Mouse (Mus musculus): ENCODE results near the gene Uso1. TPM values are rescaled to one million over a fixed set of nuclear protein-coding genes. Genes with fewer than 3 reads are reported as not detected.

The Uso1 gene
- polyA plus RNA-seq, 1 experiment from 2014 or later: 46.5 TPM

DNA sequence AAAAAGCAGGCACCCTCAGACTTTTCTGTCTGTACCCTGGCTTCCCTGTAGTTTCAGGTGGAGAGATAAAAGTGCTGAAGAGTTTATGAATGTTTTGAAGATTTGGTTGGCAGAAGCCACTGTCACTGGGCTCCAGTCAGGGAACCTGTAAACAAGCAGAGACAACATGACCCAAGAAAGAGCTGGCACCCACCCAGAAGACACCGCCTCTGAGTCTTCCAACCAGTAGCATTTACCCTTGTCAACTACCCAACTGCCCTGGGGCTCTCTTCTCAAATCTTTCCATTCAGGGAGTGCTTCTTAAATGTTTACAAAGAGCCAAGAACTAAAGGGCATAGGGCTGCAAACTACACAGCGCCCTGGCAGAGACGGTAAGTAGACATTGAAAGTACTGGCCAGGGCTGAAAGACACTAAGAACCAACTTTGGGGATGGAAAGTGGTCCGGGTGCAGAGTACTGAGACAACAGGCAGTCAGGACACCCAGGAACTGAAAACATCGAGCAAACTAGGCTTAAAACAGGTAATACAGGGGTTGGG, 26.9 kb upstream of the Uso1 start:
- no peak overlapping the region for H3K9ac ChIP-seq
- no peaks in the 10 kb centered on the region for H3K9me3 ChIP-seq (replicated peaks)
- ATAC-seq (replicated peaks; ENCODE audit: low FRiP score): no peak
- no peak overlapping the region for H3K4me2 ChIP-seq
- no peaks in the 10 kb centered on the region for H3K27me3 ChIP-seq
- WGBS: 91% methylated on average over 5 of the region's 5 CpGs
- no peaks in the 10 kb centered on the region for H3K36me3 ChIP-seq
- H3K4me1 ChIP-seq: peaks cover 18% of the 10 kb centered on the region
- no peak overlapping the region for H3K4me3 ChIP-seq (replicated peaks)
- H3K27ac ChIP-seq: no peak overlapping the region

GRCm38 (mm10) chr5:92112175-92112574, 25.6 kb upstream of the Uso1 start:
- no peaks in the 10 kb centered on the region for H3K27me3 ChIP-seq
- WGBS: 11% methylated on average over 6 of the region's 6 CpGs
- peak overlapping the region; percentile 30 for H3K4me3 ChIP-seq (replicated peaks)

GRCm38 (mm10) chr5:92112585-92112984, 25.2 kb upstream of the Uso1 start:
- Histone ChIP-seq H3K9ac (peak overlapping the region; percentile 27; the same call in 1 of the 2 replicates), H3K4me1 (peaks cover 10% of the 10 kb centered on the region), H3K4me2 (peak overlapping the region; percentile 57), H3K4me3 (replicated peaks) (peak overlapping the region; percentile 30), H3K27ac (0 out of 2 replicates have a peak overlapping the region, but pooled peaks have one; percentile 45), H3K36me3 (no peaks in the 10 kb centered on the region), H3K27me3 (no peaks in the 10 kb centered on the region), H3K9me3 (replicated peaks) (no peaks in the 10 kb centered on the region)
- WGBS: 1% methylated on average over 10 of the region's 10 CpGs
- ATAC-seq (replicated peaks; ENCODE audit: low FRiP score): 0 out of 2 replicates have a peak, but pooled peaks have one; percentile 12

More at GRCm38 (mm10) chr5:92112175-92112574, 25.6 kb upstream of the Uso1 start:
- no peak for ATAC-seq (replicated peaks; ENCODE audit: low FRiP score)
- Histone ChIP-seq H3K4me2 (peak overlapping the region; percentile 57), H3K9ac (0 out of 2 replicates have a peak overlapping the region, but pooled peaks have one; percentile 27), H3K36me3 (no peaks in the 10 kb centered on the region), H3K27ac (no peak overlapping the region), H3K4me1 (peaks cover 10% of the 10 kb centered on the region), H3K9me3 (replicated peaks) (no peaks in the 10 kb centered on the region)

GRCm38 (mm10) chr5:92113484-92113883, 24.3 kb upstream of the Uso1 start:
- Histone ChIP-seq H3K27me3 (no peaks in the 10 kb centered on the region), H3K9me3 (replicated peaks) (no peaks in the 10 kb centered on the region), H3K4me2 (no peak overlapping the region), H3K27ac (no peak overlapping the region), H3K36me3 (no peaks in the 10 kb centered on the region), H3K9ac (no peak overlapping the region), H3K4me1 (peaks cover 10% of the 10 kb centered on the region), H3K4me3 (replicated peaks) (no peak overlapping the region)
- WGBS: 90% methylated on average over 7 of the region's 7 CpGs
- ATAC-seq (replicated peaks; ENCODE audit: low FRiP score): no peak

GRCm38 (mm10) chr5:92114223-92114622, 23.5 kb upstream of the Uso1 start:
- Histone ChIP-seq H3K36me3 (no peaks in the 10 kb centered on the region), H3K4me2 (no peak overlapping the region), H3K27me3 (no peaks in the 10 kb centered on the region), H3K4me1 (peaks cover 10% of the 10 kb centered on the region), H3K27ac (no peak overlapping the region), H3K9me3 (replicated peaks) (no peaks in the 10 kb centered on the region), H3K4me3 (replicated peaks) (no peak overlapping the region), H3K9ac (no peak overlapping the region)
- no peak for ATAC-seq (replicated peaks; ENCODE audit: low FRiP score)
- 92% methylated on average over 6 of the region's 6 CpGs for WGBS

DNA sequence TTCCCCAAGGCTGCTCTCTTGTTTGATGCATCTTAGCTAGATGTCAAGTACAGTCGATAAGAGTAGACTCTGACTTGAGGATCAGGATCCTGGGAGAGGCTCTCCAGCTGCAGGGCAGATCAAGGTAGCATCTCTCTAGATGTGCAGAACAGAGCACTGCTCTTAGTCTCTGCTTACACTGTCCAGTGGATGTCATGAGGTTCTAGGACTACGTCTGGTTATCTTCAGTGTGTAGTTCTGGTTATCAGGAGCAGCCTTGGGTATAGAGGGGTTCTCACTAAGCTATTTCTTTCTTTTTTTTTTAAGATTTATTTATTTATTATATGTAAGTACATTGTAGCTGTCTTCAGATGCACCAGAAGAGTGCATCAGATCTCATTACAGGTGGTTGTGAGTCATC, 22.8 kb upstream of the Uso1 start:
- Histone ChIP-seq H3K4me1 (peaks cover 10% of the 10 kb centered on the region), H3K27me3 (no peaks in the 10 kb centered on the region), H3K36me3 (no peaks in the 10 kb centered on the region), H3K9me3 (replicated peaks) (no peaks in the 10 kb centered on the region), H3K4me3 (replicated peaks) (no peak overlapping the region), H3K4me2 (no peak overlapping the region), H3K27ac (no peak overlapping the region), H3K9ac (no peak overlapping the region)
- ATAC-seq (replicated peaks; ENCODE audit: low FRiP score): no peak
- WGBS: 87% methylated on average over 2 of the region's 2 CpGs

DNA sequence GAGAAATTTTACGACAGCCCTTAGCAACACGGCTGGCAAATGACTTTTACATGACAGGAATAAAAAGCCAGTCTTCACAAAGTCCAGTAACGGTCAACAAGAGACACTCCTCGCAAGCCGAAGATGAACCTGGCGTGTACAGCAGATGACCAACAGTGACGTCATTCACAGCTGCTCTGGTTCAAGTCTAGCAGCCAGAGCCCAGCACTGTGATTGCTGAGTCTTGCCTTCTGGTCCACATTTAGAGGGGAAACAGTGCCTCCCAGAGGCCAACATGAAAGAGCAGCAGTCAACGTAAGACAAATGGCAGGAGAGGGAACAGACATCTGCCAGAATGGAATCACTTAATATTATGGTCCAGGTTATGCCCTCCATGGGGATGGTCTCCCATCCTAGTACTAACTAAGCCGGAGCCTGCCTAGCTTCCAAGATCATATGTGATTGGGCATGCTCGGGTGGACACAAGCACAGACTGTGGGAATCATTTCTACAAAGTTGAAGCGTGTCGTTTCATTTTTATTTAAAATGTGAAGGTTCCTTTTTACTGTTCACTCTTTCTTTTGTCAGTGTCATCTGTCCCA, 19.8 kb upstream of the Uso1 start:
- ATAC-seq (replicated peaks; ENCODE audit: low FRiP score): peak; percentile 77
- H3K36me3 ChIP-seq: no peaks in the 10 kb centered on the region
- no peaks in the 10 kb centered on the region for H3K27me3 ChIP-seq
- no peaks in the 10 kb centered on the region for H3K9me3 ChIP-seq (replicated peaks)
- no peak overlapping the region for H3K27ac ChIP-seq
- H3K9ac ChIP-seq: no peak overlapping the region
- H3K4me2 ChIP-seq: no peak overlapping the region
- no peak overlapping the region for H3K4me3 ChIP-seq (replicated peaks)
- H3K4me1 ChIP-seq: peaks cover 2% of the 10 kb centered on the region
- 60% methylated on average over 12 of the region's 12 CpGs for WGBS

DNA sequence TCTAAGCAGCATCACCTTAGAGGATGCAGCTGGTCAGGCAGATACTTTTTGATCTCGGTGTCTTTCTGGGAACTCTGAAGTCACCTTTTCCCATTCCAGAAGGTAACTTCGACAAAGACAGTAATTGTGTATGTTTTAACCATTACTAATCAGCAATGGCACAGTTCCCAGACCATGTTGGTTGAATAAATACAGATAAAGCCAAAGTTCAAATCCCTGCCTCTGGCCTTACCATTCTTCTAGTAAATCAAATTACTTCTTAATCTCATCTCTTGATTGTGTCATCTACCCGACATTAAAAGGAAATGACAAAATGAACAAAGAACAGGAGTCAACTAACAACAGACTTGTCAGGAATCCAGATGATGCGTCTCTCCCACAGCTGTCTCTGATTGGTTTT, 16.1 kb upstream of the Uso1 start:
- no peaks in the 10 kb centered on the region for H3K36me3 ChIP-seq
- H3K9ac ChIP-seq: no peak overlapping the region
- H3K4me1 ChIP-seq: no peaks in the 10 kb centered on the region
- no peaks in the 10 kb centered on the region for H3K27me3 ChIP-seq
- no peak for ATAC-seq (replicated peaks; ENCODE audit: low FRiP score)
- 78% methylated on average over 4 of the region's 4 CpGs for WGBS
- H3K9me3 ChIP-seq (replicated peaks): no peaks in the 10 kb centered on the region
- no peak overlapping the region for H3K4me2 ChIP-seq
- H3K27ac ChIP-seq: no peak overlapping the region
- H3K4me3 ChIP-seq (replicated peaks): no peak overlapping the region

- H3K27ac ChIP-seq: no peak overlapping the region
- no peak overlapping the region for H3K9ac ChIP-seq
- no peak overlapping the region for H3K4me2 ChIP-seq
- H3K4me3 ChIP-seq (replicated peaks): no peak overlapping the region
- WGBS: 92% methylated on average over 3 of the region's 3 CpGs
- no peaks in the 10 kb centered on the region for H3K36me3 ChIP-seq
- peaks cover 4% of the 10 kb centered on the region; the same call in 1 of the 2 replicates for H3K4me1 ChIP-seq
- no peak for ATAC-seq (replicated peaks; ENCODE audit: low FRiP score)
- H3K27me3 ChIP-seq: no peaks in the 10 kb centered on the region
- H3K9me3 ChIP-seq (replicated peaks): no peaks in the 10 kb centered on the region
Measured at GRCm38 (mm10) chr5:92125446-92125845, 12.3 kb upstream of the Uso1 start.

DNA sequence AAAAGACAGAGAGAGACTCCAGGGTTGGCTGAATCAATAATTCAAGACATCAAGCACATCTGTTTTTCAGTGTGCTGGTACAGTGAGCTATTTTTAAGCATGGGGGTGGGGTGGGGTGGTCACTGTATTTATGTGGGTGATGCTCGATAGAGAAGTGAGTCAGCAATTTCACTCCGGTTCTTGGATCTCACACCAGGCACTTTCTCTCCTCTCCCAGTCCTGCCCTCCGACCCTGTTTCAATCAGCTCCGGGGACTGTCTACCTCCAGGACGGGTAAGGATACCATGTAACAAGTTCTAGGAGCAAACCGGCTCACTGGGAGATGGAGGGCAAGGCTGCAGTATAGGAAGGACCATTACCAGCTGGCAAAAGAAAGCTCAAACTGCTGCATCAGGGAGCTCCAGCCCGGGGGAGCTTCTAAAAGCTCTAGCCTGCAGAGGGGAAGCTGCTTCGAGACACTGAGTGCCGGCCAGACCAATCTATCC, 10.6 kb upstream of the Uso1 start:
- 51% methylated on average over 9 of the region's 9 CpGs for WGBS
- peak; percentile 29; the same call in 1 of the 2 replicates for ATAC-seq (replicated peaks; ENCODE audit: low FRiP score)
- Histone ChIP-seq H3K4me1 (peaks cover 4% of the 10 kb centered on the region; the same call in 1 of the 2 replicates), H3K27me3 (no peaks in the 10 kb centered on the region), H3K36me3 (no peaks in the 10 kb centered on the region), H3K4me2 (no peak overlapping the region), H3K9ac (no peak overlapping the region), H3K9me3 (replicated peaks) (no peaks in the 10 kb centered on the region), H3K27ac (no peak overlapping the region), H3K4me3 (replicated peaks) (no peak overlapping the region)

DNA sequence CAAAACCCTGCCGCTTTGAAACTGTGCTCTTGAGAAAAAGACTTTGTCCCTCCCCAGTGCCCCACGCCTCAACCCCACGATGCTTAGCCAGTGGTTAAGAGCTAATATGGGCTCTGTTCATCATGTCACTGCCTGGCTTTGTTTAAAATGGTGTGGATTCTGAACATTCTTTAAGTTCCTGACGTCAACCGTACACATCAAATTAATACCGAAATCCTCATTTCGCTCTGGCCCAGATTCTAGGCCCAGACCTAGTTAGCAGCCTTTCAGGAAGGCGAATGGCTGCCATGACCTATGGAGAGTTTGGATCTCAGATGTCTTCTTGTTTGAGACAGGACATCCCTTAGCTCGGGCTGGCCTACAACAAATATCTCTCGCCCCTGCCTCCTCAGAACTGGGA, 10.0 kb upstream of the Uso1 start:
- no peak overlapping the region for H3K4me2 ChIP-seq
- H3K27me3 ChIP-seq: no peaks in the 10 kb centered on the region
- no peak for ATAC-seq (replicated peaks; ENCODE audit: low FRiP score)
- H3K9me3 ChIP-seq (replicated peaks): no peaks in the 10 kb centered on the region
- whole genome bisulfite sequencing: 88% methylated on average over 10 of the region's 10 CpGs
- no peak overlapping the region for H3K4me3 ChIP-seq (replicated peaks)
- H3K36me3 ChIP-seq: no peaks in the 10 kb centered on the region
- no peak overlapping the region for H3K9ac ChIP-seq
- peaks cover 4% of the 10 kb centered on the region; the same call in 1 of the 2 replicates for H3K4me1 ChIP-seq
- H3K27ac ChIP-seq: no peak overlapping the region

DNA sequence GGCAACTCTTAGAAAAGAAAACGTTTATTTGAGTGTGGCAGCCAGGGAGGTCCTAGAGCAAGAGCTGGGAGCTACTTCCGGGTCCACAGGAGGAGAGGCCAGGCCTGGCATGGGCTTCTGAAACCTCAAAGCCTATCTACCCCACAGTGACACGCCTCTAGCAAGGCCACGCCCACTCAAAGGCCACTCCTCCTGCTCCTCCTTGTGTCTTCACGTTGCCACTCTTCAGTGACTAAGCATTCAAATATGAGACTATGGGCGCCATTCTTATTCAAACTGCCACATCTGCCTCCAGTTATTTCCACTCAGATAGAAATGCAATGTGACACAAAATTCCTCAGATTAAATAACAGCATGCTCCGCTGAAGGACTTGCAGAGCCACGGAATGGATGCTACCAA, 9.2 kb upstream of the Uso1 start:
- Histone ChIP-seq H3K4me3 (replicated peaks) (no peak overlapping the region), H3K9ac (no peak overlapping the region), H3K27ac (no peak overlapping the region), H3K4me1 (peaks cover 4% of the 10 kb centered on the region; the same call in 1 of the 2 replicates), H3K9me3 (replicated peaks) (no peaks in the 10 kb centered on the region), H3K27me3 (no peaks in the 10 kb centered on the region), H3K4me2 (peak overlapping the region; percentile 31; the same call in 1 of the 2 replicates), H3K36me3 (no peaks in the 10 kb centered on the region)
- peak; percentile 90 for ATAC-seq (replicated peaks; ENCODE audit: low FRiP score)
- 17% methylated on average over 8 of the region's 8 CpGs for WGBS

Measured in kidney, embryonic 15.5 days (tissue).